Mouse (Mus musculus) MEL (cell line): ENCODE data around the gene Mpg.

Experiments used
- BHLHE40 ChIP-seq: IDR thresholded peaks from 2 replicates; pipeline ENCODE4 v1.6.1; 2012; ENCODE audit warnings: low read depth, mild to moderate bottlenecking, inconsistent platforms, low read length, improper control_type of control experiment, borderline replicate concordance
- CTCF ChIP-seq, 3 experiments: IDR thresholded peaks in 2 of 3; conservative IDR thresholded peaks in 1 of 3; 2 replicates each; pipeline ENCODE4 v1.5.1; 2011 to 2012; ENCODE audit warnings: low read length in 3 of 3, low read depth in 2 of 3, mild to moderate bottlenecking in 2 of 3, improper control_type of control experiment in 1 of 3, inconsistent platforms in 1 of 3, mixed read lengths in 1 of 3, moderate library complexity in 1 of 3; ENCODE audit not compliant: control insufficient read depth in 1 of 3, insufficient read depth in 1 of 3, poor library complexity in 1 of 3, severe bottlenecking in 1 of 3
- EP300 ChIP-seq, 2 experiments: IDR thresholded peaks; 2 replicates each; pipeline ENCODE4 v1.6.1; 2011; ENCODE audit warnings: improper control_type of control experiment in 2 of 2, low read length in 2 of 2, low read depth in 1 of 2, mild to moderate bottlenecking in 1 of 2
- HCFC1 ChIP-seq: IDR thresholded peaks from 2 replicates; pipeline ENCODE4 v1.6.1; 2012; ENCODE audit warnings: low read depth, mild to moderate bottlenecking, inconsistent platforms, low read length, improper control_type of control experiment, moderate library complexity
- JUND ChIP-seq: IDR thresholded peaks from 2 replicates; pipeline ENCODE4 v1.6.1; 2011; ENCODE audit warnings: low read depth, mild to moderate bottlenecking, improper control_type of control experiment, low read length
- MAZ ChIP-seq: IDR thresholded peaks from 2 replicates; pipeline ENCODE4 v1.6.1; 2012; ENCODE audit warnings: low read depth, mild to moderate bottlenecking, inconsistent platforms, low read length, improper control_type of control experiment
- NRF1 ChIP-seq: IDR thresholded peaks from 2 replicates; pipeline ENCODE4 v1.6.1; 2014; ENCODE audit warnings: low read depth, mild to moderate bottlenecking, inconsistent platforms, low read length, improper control_type of control experiment, moderate library complexity; ENCODE audit not compliant: poor library complexity, insufficient read depth, severe bottlenecking
- POLR2A ChIP-seq, 2 experiments: IDR thresholded peaks; 2 replicates each; pipeline ENCODE4 v1.6.1; 2011 to 2012; ENCODE audit warnings: low read length in 2 of 2, mild to moderate bottlenecking in 2 of 2, control low read depth in 1 of 2, improper control_type of control experiment in 1 of 2, low read depth in 1 of 2, moderate library complexity in 1 of 2; ENCODE audit not compliant: control insufficient read depth in 1 of 2, insufficient read depth in 1 of 2, poor library complexity in 1 of 2

DNA sequence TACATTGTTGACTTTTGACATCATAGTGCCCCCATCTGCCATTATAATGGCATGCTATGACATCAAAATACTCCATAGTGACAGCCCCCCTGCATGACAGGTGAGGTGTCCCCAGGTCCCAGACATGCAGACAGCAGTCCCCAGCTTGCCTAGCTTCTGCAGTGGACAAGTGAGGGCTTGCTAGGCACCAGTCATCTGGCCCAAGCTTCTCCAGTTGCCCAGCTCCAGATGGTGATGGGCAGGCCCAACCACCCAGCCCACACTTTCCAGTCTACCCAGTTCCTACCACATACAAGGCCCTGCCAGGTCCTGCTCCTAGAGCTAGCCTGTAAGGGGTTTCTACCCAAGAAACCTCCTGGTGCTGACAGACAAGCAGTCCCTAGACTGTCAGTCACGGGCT is 47.8 kb upstream of the Mpg start:
- TF ChIP-seq POLR2A (IDR thresholded peaks at IDR 0.05; ENCODE audit: control insufficient read depth in 1 of 2, insufficient read depth in 1 of 2, low read depth in 1 of 2, low read length in 2 of 2, poor library complexity in 1 of 2) (no peak), NRF1 (no peak), CTCF (IDR thresholded peaks at IDR 0.05 in 2 of 3, conservative IDR thresholded peaks at IDR 0.05 in 1 of 3; ENCODE audit: control insufficient read depth in 1 of 3, insufficient read depth in 1 of 3, low read depth in 2 of 3, low read length in 3 of 3, poor library complexity in 1 of 3, severe bottlenecking in 1 of 3) (no peak), BHLHE40 (no peak), MAZ (no peak), JUND (no peak), EP300 (IDR thresholded peaks at IDR 0.05; ENCODE audit: low read depth in 1 of 2, low read length in 2 of 2) (no peak), HCFC1 (no peak)
